Mouse (Mus musculus) thymus, adult 2 months (tissue): ENCODE measurements at regions not wholly inside any gene's neighbourhood (a gene's known extent, or its start where the extent isn't known, plus 50 kb on each side); places are given as distances from the start of the nearest gene placed in this dataset.

Experiments used
- DNase-seq: peaks from one replicate; pipeline ENCODE4 v3.0.0; 2021
- H3K27ac ChIP-seq: fragments of 200-500 bp; 2 replicates; pipeline ENCODE4 v1.5.1; 2012; ENCODE audit warnings: low read length, control low read depth; ENCODE audit not compliant: control insufficient read depth, insufficient read depth
- H3K27me3 ChIP-seq: fragments of 200-500 bp; 2 replicates; pipeline ENCODE4 v1.6.1; 2012; ENCODE audit warnings: mild to moderate bottlenecking, low read length, moderate library complexity, mixed read lengths; ENCODE audit not compliant: control insufficient read depth, insufficient read depth
- H3K36me3 ChIP-seq: fragments of 200-500 bp; 2 replicates; pipeline ENCODE4 v1.6.1; 2012; ENCODE audit warnings: mild to moderate bottlenecking, low read length, moderate library complexity; ENCODE audit not compliant: control insufficient read depth, insufficient read depth
- H3K4me1 ChIP-seq: fragments of 200-500 bp; replicated peaks from 2 replicates; pipeline ENCODE4 v1.6.1; 2012; ENCODE audit warnings: low read length; ENCODE audit not compliant: control insufficient read depth, insufficient read depth
- H3K4me3 ChIP-seq: fragments of 200-500 bp; 2 replicates; pipeline ENCODE4 v1.5.1; 2012; ENCODE audit warnings: mild to moderate bottlenecking, low read length, control low read depth, moderate library complexity; ENCODE audit not compliant: control insufficient read depth, insufficient read depth
- CTCF ChIP-seq: fragments of 200-500 bp; IDR thresholded peaks from 2 replicates; pipeline ENCODE4 v1.5.1; 2012; ENCODE audit warnings: mild to moderate bottlenecking, control low read depth, low read length, moderate library complexity, borderline replicate concordance; ENCODE audit not compliant: control insufficient read depth, poor library complexity, insufficient read depth; ENCODE audit errors: extremely low read depth
- POLR2A ChIP-seq: fragments of 200-500 bp; IDR thresholded peaks from 2 replicates; pipeline ENCODE4 v1.6.1; 2012; ENCODE audit warnings: mild to moderate bottlenecking, low read length, control low read depth, moderate library complexity; ENCODE audit not compliant: control insufficient read depth, poor library complexity, insufficient read depth; ENCODE audit errors: extremely low read depth
- WGBS: fragments of 180-500 bp; shearing (Covaris S2); methylation state at CpG from one replicate; pipeline ENCODE4 v1.1.7; 2018; 5-methylcytosine and 5-hydroxymethylcytosine counted together

DNA sequence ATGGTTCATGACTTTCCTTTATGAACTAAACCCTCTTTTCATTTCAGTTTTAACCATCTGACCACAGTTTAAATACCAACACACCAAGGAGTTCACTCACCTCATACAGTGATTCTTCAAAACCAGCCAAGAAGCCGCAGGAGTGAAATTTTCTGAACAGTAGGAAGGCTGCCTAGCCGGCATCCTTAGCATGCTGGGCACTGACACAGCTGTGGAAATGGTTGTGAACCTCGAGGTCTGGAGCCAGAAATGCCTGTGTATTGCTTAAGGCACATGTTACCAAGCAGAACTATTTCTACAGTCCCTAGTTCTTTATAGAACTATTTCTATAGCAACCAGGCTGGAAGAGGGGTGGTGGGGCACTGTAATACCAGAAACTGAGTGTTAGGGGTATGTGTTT, 102.1 kb upstream of the Meis1 start:
- no peaks in the 10 kb centered on the region for H3K36me3 ChIP-seq
- no peak overlapping the region for H3K4me3 ChIP-seq
- DNase-seq = no peak
- H3K27me3 ChIP-seq = no peaks in the 10 kb centered on the region
- no peak overlapping the region for H3K27ac ChIP-seq
- WGBS = 76% methylated on average over 3 of the region's 3 CpGs
- H3K4me1 ChIP-seq = no peaks in the 10 kb centered on the region
- TF ChIP-seq POLR2A (no peak), CTCF (no peak)

DNA sequence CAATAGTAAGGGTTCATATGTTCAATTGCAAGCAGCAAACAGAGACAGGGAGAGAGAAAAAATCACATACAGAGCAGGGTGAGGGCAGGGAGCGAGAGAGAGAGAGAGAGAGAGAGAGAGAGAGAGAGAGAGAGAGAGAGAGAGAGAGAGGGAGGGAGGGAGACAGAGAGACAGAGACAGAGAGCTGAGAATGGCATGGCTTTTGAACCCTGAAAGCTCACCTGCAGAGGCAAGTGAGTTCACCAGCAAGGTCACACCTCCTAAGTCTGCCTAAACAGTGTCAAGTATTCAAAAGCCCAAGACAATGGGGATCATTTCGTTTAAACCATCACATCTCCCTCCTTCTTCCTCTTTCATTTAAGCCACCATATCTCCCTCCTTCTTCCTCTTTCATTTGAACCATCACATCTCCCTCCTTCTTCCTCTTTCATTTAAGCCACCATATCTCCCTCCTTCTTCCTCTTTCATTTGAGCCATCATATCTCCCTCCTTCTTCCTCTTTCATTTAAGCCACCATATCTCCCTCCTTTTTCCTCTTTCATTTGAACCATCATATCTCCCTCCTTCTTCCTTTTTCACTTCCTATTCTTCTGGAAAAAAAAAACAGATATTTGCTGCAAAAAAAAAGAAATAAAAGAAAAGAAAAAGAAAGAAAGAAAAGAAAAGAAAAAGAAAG, 116.7 kb upstream of the Meis1 start:
- 41% methylated on average over 2 of the region's 2 CpGs for WGBS
- Histone ChIP-seq H3K36me3 (no peaks in the 10 kb centered on the region), H3K27ac (no peak overlapping the region), H3K4me1 (no peaks in the 10 kb centered on the region), H3K27me3 (no peaks in the 10 kb centered on the region), H3K4me3 (no peak overlapping the region)
- DNase-seq = no peak
- no peak for TF ChIP-seq POLR2A

GRCm38 (mm10) chr11:19138423-19138822, 119.6 kb upstream of the Meis1 start:
- 90% methylated on average over 5 of the region's 5 CpGs for WGBS
- no peak overlapping the region for H3K27ac ChIP-seq
- TF ChIP-seq CTCF (no peak), POLR2A (no peak)
- H3K36me3 ChIP-seq = no peaks in the 10 kb centered on the region
- no peaks in the 10 kb centered on the region for H3K27me3 ChIP-seq
- H3K4me3 ChIP-seq = no peak overlapping the region
- H3K4me1 ChIP-seq = no peaks in the 10 kb centered on the region
- no peak for DNase-seq

DNA sequence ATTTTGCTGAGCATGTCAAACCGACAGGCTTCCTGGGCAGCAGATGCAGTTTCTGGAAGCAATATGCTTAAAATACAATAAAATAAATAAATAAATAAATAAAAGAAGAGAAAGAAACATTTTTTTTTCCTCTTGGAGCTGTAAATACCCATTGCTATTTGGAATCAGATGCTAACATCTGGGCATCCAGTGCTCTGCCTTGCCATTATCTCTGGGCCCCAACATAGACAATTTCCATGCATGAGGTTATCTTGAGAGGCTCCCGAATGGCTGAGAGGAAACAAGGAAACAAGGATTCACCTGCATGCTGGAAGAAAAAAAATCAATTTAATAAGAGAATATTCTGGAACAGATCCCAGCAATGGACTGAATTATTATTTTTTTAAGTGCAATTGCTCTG, 120.0 kb upstream of the Meis1 start:
- no peaks in the 10 kb centered on the region for H3K4me1 ChIP-seq
- DNase-seq = no peak
- no peaks in the 10 kb centered on the region for H3K27me3 ChIP-seq
- H3K4me3 ChIP-seq = no peak overlapping the region
- no peak for TF ChIP-seq CTCF
- H3K27ac ChIP-seq = no peak overlapping the region
- H3K36me3 ChIP-seq = no peaks in the 10 kb centered on the region
- 96% methylated on average over 2 of the region's 2 CpGs for WGBS

DNA sequence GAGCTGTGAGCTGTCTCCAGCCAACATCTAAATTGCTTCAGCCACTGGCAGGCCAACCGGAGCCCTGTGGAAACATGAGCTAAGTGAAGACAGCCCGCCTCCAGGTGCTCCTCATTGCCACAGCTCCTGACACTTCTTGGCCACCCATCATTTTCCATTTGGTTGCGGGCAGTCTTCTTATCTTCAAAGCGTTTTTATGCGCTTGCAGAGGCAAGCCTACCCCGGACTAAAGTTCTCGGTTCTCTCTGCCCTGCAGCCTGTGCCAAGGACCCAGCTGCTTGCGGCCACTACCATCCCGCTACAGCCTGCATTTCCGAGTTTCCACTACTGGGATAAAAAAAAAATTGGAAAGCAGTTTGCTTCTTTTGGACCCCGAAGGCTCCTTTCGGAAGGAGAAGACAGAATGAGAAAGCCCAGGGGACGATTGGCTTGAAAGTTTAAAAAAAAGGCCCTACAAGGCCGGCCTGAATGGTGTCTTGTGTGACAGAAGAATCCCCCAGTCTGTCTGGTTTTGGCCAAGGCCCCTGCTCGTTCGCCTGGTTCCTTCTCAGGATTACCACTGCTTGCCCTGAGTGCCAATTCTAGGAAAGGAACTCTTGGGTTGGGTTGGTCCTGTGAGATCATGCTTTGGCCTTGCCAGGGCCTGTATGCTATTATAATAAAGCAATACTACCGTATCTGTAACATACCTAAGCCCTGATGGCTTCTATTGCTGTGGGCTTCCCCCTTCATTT, 124.6 kb upstream of the Meis1 start:
- DNase-seq = no peak
- TF ChIP-seq POLR2A (no peak), CTCF (no peak)
- H3K4me1 ChIP-seq = no peaks in the 10 kb centered on the region
- H3K27me3 ChIP-seq = no peaks in the 10 kb centered on the region
- H3K27ac ChIP-seq = no peak overlapping the region
- no peak overlapping the region for H3K4me3 ChIP-seq
- no peaks in the 10 kb centered on the region for H3K36me3 ChIP-seq
- 90% methylated on average over 17 of the region's 17 CpGs for WGBS

GRCm38 (mm10) chr11:19144506-19144905, 125.7 kb upstream of the Meis1 start:
- Histone ChIP-seq H3K27ac (no peak overlapping the region), H3K36me3 (no peaks in the 10 kb centered on the region), H3K4me3 (no peak overlapping the region), H3K4me1 (no peaks in the 10 kb centered on the region), H3K27me3 (no peaks in the 10 kb centered on the region)
- no peak for DNase-seq
- WGBS = 86% methylated on average over 6 of the region's 6 CpGs
- no peak for TF ChIP-seq CTCF
- no peak for TF ChIP-seq POLR2A

- WGBS = 89% methylated on average over 9 of the region's 9 CpGs
- TF ChIP-seq CTCF (no peak), POLR2A (no peak)
- no peak overlapping the region for H3K27ac ChIP-seq
Observed at GRCm38 (mm10) chr11:19145263-19145662, 126.5 kb upstream of the Meis1 start.

More at GRCm38 (mm10) chr11:19145263-19145662, 126.5 kb upstream of the Meis1 start:
- Histone ChIP-seq H3K4me1 (no peaks in the 10 kb centered on the region), H3K36me3 (no peaks in the 10 kb centered on the region), H3K27me3 (no peaks in the 10 kb centered on the region), H3K4me3 (no peak overlapping the region)
- DNase-seq = no peak
